Mouse (Mus musculus) neutrophil, adult 5-6 weeks (primary cell): ENCODE data around the gene Zfp180. TPM values are rescaled to one million over a fixed set of nuclear protein-coding genes. Genes with fewer than 3 reads are reported as not detected.

Source experiments
- total RNA-seq: library from RNA; stranded (forward); fragments of 200-1000 nt; gene quantifications from 2 replicates; pipeline ENCODE4 v1.2.3, GENCODE M21; 2017

Zfp180 gene
- total RNA-seq, 1 experiment from 2014 or later, result 28.9 TPM

Other genes with a start within 250 kb of the Zfp180 start
- gene Vmn1r176, start 244.6 kb upstream of the Zfp180 start, total RNA-seq, result not detected in 2 replicates
- gene Vmn1r177, start 215.5 kb upstream of the Zfp180 start, total RNA-seq, result not detected in 2 replicates
- not detected in 2 replicates for gene Vmn1r178, start 189.9 kb upstream of the Zfp180 start, total RNA-seq
- 0.12 TPM in 1 of 2 replicates, not detected in the other for gene Vmn1r179, start 154.9 kb upstream of the Zfp180 start, total RNA-seq
- not detected in 2 replicates for gene Vmn1r180, start 131.3 kb upstream of the Zfp180 start, total RNA-seq
- gene Vmn1r181, start 107.3 kb upstream of the Zfp180 start, total RNA-seq, result not detected in 2 replicates
- gene V1rd19, start 80.2 kb upstream of the Zfp180 start, total RNA-seq, result not detected in 2 replicates
- 0.12 TPM in 1 of 2 replicates, not detected in the other for gene Vmn1r183, start 28.7 kb upstream of the Zfp180 start, total RNA-seq
- gene Zfp112, start 30.4 kb downstream of the Zfp180 start, total RNA-seq, result 2.2 and 2.9 TPM in 2 replicates
- 7.2 and 9.6 TPM in 2 replicates for gene Zfp235, start 52.2 kb downstream of the Zfp180 start, total RNA-seq
- gene Zfp114, start 93.1 kb downstream of the Zfp180 start, total RNA-seq, result 0.25 and 0.35 TPM in 2 replicates
- 0.25 and 0.35 TPM in 2 replicates for gene Zfp111, start 129.5 kb downstream of the Zfp180 start, total RNA-seq
- gene Zfp109, start 155.6 kb downstream of the Zfp180 start, total RNA-seq, result 0.61 and 1.2 TPM in 2 replicates
- 0.47 and 0.49 TPM in 2 replicates for gene Zfp108, start 172.9 kb downstream of the Zfp180 start, total RNA-seq
- gene Zfp93, start 188.5 kb downstream of the Zfp180 start, total RNA-seq, result 0.37 and 0.47 TPM in 2 replicates
- 8.3 and 10.1 TPM in 2 replicates for gene Zfp61, start 219.3 kb downstream of the Zfp180 start, total RNA-seq
- gene Zfp94, start 234.7 kb downstream of the Zfp180 start, total RNA-seq, result 8.7 and 14.6 TPM in 2 replicates